Mouse (Mus musculus): Measurements from ENCODE around the gene Dnal1. TPM values are rescaled to one million over a fixed set of nuclear protein-coding genes. Genes with fewer than 3 reads are reported as not detected.

Gene Dnal1
- polyA plus RNA-seq, 1 experiment from 2014 or later, result 1.7 TPM

DNA sequence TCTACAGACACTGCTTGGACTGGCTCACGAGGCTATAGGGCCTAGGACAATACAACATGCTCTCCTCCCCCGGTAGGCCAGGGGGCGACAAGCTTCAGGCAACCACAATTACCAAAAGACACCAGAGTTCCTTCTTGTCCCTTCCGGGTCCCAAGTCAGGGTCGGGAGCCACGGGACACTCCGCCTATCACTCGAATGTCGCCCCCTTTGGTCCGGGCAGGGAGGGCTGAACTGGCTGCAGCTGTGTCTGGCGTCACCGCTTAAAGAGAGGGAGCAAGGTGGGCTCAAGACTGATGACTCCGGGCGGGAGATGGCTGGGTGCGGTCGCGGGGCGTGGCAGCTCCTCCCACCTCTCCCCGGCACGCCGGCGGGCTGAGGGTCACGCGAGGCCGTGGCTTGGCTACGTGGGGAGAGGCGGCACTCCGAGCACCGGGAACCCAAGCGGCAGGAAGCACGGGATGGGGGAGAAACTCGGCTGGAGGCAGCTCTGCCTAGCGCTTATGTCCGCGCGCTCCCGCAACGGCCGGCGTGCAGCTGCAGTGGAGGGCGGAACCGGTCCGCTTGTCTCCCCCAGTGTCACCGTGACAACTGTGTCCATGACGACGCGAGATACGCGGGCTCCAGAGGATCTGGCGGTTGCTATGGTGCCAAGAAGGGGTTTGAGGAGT lies 33.9 kb downstream of the Dnal1 start, which contains the start of gene Pnma1:
Gene Pnma1, minus strand, starts transcription at position 536 of the 668 bp plus-strand sequence.
- no peaks in the 10 kb centered on the region for H3K79me2 ChIP-seq (ENCODE audit: inconsistent target)
- WGBS (ENCODE audit: missing documents), result 13% methylated on average over 48 of the region's 50 CpGs
- H3K4me3 ChIP-seq (ENCODE audit: inconsistent target), result no peak within 1 kb of the TSS
- H3K27ac ChIP-seq, result no peak within 1 kb of the TSS
- H3K36me3 ChIP-seq (ENCODE audit: inconsistent target), result peaks cover 30% of the 10 kb centered on the region

- Histone ChIP-seq H3K36me3 (ENCODE audit: inconsistent target) (peaks cover 36% of the 10 kb centered on the region), H3K79me2 (ENCODE audit: inconsistent target) (no peaks in the 10 kb centered on the region), H3K4me3 (ENCODE audit: inconsistent target) (no peak overlapping the region), H3K27ac (no peak overlapping the region)
- 48% methylated on average over 7 of the region's 10 CpGs for WGBS (ENCODE audit: missing documents)
Observed at GRCm38 (mm10) chr12:84148622-84149012, 34.5 kb downstream of the Dnal1 start.

DNA sequence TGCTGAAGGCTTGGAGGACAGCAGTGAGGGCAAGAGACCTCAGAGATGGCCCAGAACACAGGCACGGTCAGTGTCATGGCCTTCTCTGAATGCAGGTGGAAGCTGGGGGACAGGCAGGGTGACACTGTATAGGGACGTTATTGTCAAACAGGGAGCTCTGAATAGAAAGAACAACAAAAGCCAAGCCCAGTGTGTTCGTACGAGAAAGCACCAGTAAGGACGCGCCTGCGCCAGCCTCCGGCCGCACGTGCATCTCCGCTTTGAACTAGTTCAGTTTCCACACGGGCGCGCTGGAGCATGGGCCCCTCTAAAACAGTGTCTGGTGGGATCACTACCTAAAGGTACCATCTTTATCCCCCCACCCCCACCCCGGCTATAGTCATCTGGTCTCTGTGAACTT lies 35.8 kb downstream of the Dnal1 start:
- no peak overlapping the region for H3K4me3 ChIP-seq (ENCODE audit: inconsistent target)
- 93% methylated on average over 14 of the region's 15 CpGs for whole genome bisulfite sequencing (ENCODE audit: missing documents)
- H3K79me2 ChIP-seq (ENCODE audit: inconsistent target), result no peaks in the 10 kb centered on the region
- peaks cover 49% of the 10 kb centered on the region for H3K36me3 ChIP-seq (ENCODE audit: inconsistent target)
- no peak overlapping the region for H3K27ac ChIP-seq

DNA sequence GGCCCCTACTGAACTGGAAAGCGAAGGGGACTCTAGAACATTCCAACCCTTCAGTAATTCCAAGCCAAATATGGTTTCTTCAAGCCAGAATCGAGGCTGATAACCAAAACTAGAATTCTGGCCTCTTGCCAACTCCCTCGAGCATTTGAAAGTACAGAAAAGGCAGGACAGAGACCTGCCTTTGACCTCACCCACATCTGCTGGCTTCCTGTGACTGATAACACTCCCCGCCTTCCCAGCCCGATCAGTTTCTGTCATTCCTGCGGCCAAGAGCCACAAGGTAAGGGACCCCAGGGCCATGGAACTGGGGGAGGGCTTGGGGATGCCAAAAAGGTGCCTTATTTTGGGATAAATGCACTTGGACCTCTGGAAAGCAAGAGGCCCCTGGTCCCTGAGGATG lies 36.8 kb downstream of the Dnal1 start:
- Histone ChIP-seq H3K27ac (no peak overlapping the region), H3K4me3 (ENCODE audit: inconsistent target) (no peak overlapping the region), H3K79me2 (ENCODE audit: inconsistent target) (no peaks in the 10 kb centered on the region), H3K36me3 (ENCODE audit: inconsistent target) (peaks cover 58% of the 10 kb centered on the region)
- 76% methylated on average over 6 of the region's 6 CpGs for WGBS (ENCODE audit: missing documents)

DNA sequence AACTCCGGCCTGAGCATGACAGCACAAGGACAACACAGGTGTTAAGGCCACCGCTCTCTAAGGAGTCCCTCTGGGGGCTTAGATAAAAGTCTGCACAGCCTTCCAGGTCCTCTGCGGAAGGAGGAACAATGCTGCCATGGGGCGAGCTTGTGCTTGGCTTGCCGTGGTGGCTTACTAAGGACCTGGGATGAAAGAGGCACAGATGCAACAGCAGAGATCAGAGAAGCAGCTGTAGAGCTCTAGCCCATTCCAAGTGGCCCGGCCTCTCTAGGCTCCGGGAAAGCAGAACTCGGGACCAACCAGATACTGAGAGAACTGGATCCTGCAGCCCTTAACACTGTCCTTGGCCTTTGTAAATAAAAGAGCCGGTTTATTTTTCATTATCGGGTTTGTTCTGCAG lies 37.7 kb downstream of the Dnal1 start:
- Histone ChIP-seq H3K4me3 (ENCODE audit: inconsistent target) (no peak overlapping the region), H3K79me2 (ENCODE audit: inconsistent target) (no peaks in the 10 kb centered on the region), H3K27ac (no peak overlapping the region), H3K36me3 (ENCODE audit: inconsistent target) (peaks cover 68% of the 10 kb centered on the region)
- 92% methylated on average over 10 of the region's 10 CpGs for WGBS (ENCODE audit: missing documents)

DNA sequence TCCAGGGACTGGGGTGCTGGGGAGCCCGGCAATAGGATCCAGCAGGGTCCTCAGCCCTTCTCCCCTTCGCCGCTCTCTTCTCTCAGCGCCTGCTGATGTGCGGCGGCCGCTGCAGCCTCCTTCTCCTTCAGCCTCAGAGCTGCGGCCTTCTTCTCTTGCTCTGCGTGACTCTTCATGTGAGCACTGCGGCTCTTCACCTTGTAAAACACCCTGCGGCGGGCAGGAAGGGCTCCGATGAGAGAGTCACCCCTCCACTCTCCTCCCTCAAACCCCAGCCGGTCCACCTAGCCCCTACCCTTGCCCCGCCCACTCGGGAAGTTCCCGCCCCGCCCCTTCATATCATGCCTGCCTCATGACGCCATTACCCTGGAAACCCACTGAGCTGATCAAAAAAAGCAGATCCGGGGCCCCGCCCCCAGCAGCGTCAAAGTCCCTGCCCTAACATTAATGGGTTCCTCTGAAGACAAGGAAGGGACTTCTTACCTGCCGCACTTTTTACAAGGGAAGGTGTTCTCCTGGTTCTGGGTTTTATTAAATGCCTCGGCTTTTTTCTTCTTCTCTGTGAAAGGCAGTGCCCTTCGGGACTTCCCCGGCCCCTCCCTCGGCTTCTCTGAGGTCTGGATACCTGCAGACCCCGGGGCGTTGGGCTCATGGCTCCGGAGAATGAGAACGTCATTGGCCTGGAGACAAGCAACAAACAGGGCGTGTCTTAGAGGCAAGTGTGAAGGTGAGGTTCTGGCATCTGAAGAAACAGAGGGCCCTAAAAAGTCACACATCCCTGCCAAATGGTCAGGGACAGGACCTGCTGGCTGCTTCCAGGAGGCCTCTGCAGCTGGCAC lies 38.4 kb downstream of the Dnal1 start:
- Histone ChIP-seq H3K4me3 (ENCODE audit: inconsistent target) (no peak overlapping the region), H3K27ac (no peak overlapping the region)
- 93% methylated on average over 24 of the region's 32 CpGs for WGBS (ENCODE audit: missing documents)

GRCm38 (mm10) chr12:84153414-84153813 lies 39.2 kb downstream of the Dnal1 start:
- H3K79me2 ChIP-seq (ENCODE audit: inconsistent target), result no peaks in the 10 kb centered on the region
- H3K36me3 ChIP-seq (ENCODE audit: inconsistent target), result peaks cover 83% of the 10 kb centered on the region
- 93% methylated on average over 6 of the region's 6 CpGs for WGBS (ENCODE audit: missing documents)
- H3K27ac ChIP-seq, result no peak overlapping the region
- no peak overlapping the region for H3K4me3 ChIP-seq (ENCODE audit: inconsistent target)

More for the DNA sequence above, 38.4 kb downstream of the Dnal1 start:
- Histone ChIP-seq H3K36me3 (ENCODE audit: inconsistent target) (peaks cover 74% of the 10 kb centered on the region), H3K79me2 (ENCODE audit: inconsistent target) (no peaks in the 10 kb centered on the region)

DNA sequence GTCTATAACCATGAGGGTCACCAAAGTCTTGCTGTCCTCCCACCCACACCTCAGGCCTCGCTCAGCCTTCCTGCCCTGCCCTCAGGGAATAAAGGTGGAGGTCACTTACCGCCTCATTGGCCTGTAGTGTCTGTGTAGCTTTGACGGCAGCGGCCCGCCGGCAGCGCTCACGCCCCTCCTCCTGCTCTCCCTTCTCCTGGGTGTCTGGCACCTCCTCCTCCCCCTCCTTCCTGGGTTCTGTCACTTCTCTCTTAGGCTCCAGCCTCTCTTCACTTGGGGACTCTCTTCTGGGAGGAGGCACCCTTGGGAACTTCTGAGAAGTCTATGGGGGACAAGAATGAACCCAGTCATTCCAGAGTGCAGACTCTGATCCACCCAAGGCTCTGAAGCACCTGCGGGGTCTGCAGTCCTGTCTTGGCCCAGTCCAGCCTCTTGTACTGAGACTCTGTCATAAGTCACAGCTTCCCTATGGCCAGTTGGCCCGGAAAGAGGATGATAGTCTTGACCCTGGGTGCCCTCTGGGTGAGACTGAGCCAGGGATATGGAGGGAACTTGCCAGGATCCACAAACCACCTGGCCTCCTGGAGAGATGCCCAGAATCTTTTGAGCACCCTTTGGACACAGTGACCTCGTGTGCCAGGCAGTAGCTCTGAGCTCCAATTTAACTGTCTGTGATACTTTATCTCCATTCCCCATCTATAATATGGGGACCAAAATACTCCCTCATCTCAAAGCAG lies 40.8 kb downstream of the Dnal1 start:
- WGBS (ENCODE audit: missing documents), result 91% methylated on average over 11 of the region's 11 CpGs
- H3K36me3 ChIP-seq (ENCODE audit: inconsistent target), result peaks cover 98% of the 10 kb centered on the region
- no peak overlapping the region for H3K27ac ChIP-seq
- peaks cover 1% of the 10 kb centered on the region; the same call in 1 of the 2 replicates for H3K79me2 ChIP-seq (ENCODE audit: inconsistent target)
- no peak overlapping the region for H3K4me3 ChIP-seq (ENCODE audit: inconsistent target)

- H3K4me3 ChIP-seq (ENCODE audit: inconsistent target), result no peak overlapping the region
- WGBS (ENCODE audit: missing documents), result 89% methylated on average over 1 of the region's 2 CpGs
Observed at GRCm38 (mm10) chr12:84155523-84155871, 41.3 kb downstream of the Dnal1 start.

DNA sequence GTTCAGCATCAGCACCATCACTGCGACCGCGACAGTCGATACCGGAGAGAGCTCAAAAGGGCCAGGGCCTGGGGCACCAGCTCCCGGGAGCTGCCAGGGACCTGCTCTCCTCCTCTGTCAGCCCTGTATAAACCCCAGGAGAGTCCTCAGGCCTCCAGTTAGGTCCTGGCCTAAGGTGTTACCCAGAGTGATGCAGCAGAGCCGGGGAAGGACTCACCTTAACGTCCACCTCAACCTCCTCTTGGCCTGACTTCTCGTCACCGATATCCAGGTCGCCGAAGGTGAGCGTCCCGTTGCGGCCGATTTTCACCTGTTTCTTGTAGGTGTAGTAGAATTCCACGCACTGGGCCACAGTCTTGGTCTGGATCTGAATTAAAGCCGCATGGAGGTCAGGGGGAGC lies 42.0 kb downstream of the Dnal1 start:
- no peak overlapping the region for H3K4me3 ChIP-seq (ENCODE audit: inconsistent target)
- peaks cover 98% of the 10 kb centered on the region for H3K36me3 ChIP-seq (ENCODE audit: inconsistent target)
- 96% methylated on average over 18 of the region's 18 CpGs for WGBS (ENCODE audit: missing documents)
- no peak overlapping the region for H3K27ac ChIP-seq
- H3K79me2 ChIP-seq (ENCODE audit: inconsistent target), result peaks cover 12% of the 10 kb centered on the region; the same call in 1 of the 2 replicates

More at GRCm38 (mm10) chr12:84155523-84155871, 41.3 kb downstream of the Dnal1 start:
- Histone ChIP-seq H3K36me3 (ENCODE audit: inconsistent target) (peaks cover 98% of the 10 kb centered on the region), H3K79me2 (ENCODE audit: inconsistent target) (peaks cover 7% of the 10 kb centered on the region; the same call in 1 of the 2 replicates), H3K27ac (no peak overlapping the region)

DNA sequence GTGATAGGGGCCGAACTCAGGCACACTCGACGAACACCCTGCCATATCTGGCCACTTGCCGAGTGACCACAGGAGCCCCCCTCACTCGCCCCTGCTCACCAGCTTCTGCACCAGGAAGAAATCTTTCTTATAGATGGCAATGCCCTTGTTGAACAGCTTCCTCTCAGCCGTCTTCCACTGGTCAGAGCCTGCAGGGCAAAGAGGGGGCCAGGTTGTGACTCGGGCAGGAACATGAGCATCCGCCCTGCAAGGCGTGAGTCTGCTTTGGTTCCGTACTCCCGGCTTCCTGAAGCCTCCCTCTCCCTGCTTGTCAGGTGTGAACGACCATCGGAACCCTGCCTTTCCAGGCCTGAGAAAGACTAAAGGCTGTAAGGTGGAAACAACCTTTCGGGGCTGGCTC lies 44.0 kb downstream of the Dnal1 start:
- Histone ChIP-seq H3K27ac (no peak overlapping the region), H3K36me3 (ENCODE audit: inconsistent target) (peaks cover 90% of the 10 kb centered on the region)
- 92% methylated on average over 14 of the region's 14 CpGs for WGBS (ENCODE audit: missing documents)

DNA sequence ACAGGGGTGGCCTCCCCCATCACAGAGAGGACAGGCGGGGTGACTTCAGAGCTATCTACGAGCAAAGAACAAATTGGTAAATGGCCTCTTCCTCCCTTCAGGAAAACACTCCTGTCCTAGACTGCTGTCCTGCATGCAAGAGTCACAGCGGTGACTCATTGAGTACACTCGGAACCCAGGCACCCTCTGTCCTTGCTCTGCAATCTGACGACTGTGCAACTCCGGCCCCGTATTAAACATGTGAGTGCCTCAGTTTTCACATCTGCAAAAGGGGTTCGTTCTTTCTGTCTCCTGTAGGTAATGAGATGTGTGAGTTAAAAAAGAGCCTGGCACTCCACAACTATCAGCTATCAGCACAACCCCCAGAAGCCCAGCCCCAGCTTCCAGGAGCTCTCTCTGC lies 46.3 kb downstream of the Dnal1 start:
- no peak overlapping the region for H3K4me3 ChIP-seq (ENCODE audit: inconsistent target)
- H3K36me3 ChIP-seq (ENCODE audit: inconsistent target), result peaks cover 72% of the 10 kb centered on the region
- no peak overlapping the region for H3K27ac ChIP-seq
- 98% methylated on average over 8 of the region's 8 CpGs for WGBS (ENCODE audit: missing documents)
- peaks cover 55% of the 10 kb centered on the region for H3K79me2 ChIP-seq (ENCODE audit: inconsistent target)

More for the DNA sequence above, 44.0 kb downstream of the Dnal1 start:
- peaks cover 31% of the 10 kb centered on the region for H3K79me2 ChIP-seq (ENCODE audit: inconsistent target)
- no peak overlapping the region for H3K4me3 ChIP-seq (ENCODE audit: inconsistent target)

DNA sequence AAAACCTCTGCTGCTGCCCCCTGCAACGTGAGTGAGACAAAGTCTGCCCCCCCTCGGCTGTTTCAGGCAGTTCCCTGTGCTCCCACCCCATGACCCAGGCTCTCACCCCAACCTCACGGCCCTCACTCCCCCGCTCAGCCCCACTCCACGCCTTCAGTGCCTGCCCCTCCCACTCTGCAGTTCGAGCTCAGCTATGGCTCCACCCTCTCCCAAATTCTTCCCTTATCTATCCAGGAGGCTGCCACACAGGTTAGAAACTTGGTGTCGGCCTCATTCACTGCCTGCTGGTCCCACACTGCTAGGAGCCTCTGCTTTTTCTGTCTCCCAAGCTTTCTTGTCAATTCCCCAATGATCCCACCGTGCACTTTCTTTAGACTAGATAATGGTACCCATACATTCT lies 47.0 kb downstream of the Dnal1 start:
- WGBS (ENCODE audit: missing documents), result 90% methylated on average over 6 of the region's 8 CpGs
- Histone ChIP-seq H3K36me3 (ENCODE audit: inconsistent target) (peaks cover 67% of the 10 kb centered on the region), H3K79me2 (ENCODE audit: inconsistent target) (peaks cover 61% of the 10 kb centered on the region)

GRCm38 (mm10) chr12:84161616-84162433 lies 47.7 kb downstream of the Dnal1 start:
- Histone ChIP-seq H3K36me3 (ENCODE audit: inconsistent target) (peaks cover 64% of the 10 kb centered on the region), H3K79me2 (ENCODE audit: inconsistent target) (peaks cover 68% of the 10 kb centered on the region), H3K4me3 (ENCODE audit: inconsistent target) (no peak overlapping the region), H3K27ac (no peak overlapping the region)
- WGBS (ENCODE audit: missing documents), result 87% methylated on average over 14 of the region's 14 CpGs

More for the DNA sequence above, 47.0 kb downstream of the Dnal1 start:
- Histone ChIP-seq H3K4me3 (ENCODE audit: inconsistent target) (no peak overlapping the region), H3K27ac (no peak overlapping the region)
